Mouse (Mus musculus) bone marrow macrophage, adult 2 months (primary cell): ENCODE results near the gene Uck2.

Source experiments
- CTCF ChIP-seq: IDR thresholded peaks from 2 replicates; pipeline ENCODE4 v1.5.1; 2012; ENCODE audit warnings: low read depth, mild to moderate bottlenecking, low read length, moderate library complexity
- POLR2A ChIP-seq: IDR thresholded peaks from 2 replicates; pipeline ENCODE4 v1.6.1; 2012; ENCODE audit warnings: mild to moderate bottlenecking, low read depth, low read length, borderline replicate concordance

DNA sequence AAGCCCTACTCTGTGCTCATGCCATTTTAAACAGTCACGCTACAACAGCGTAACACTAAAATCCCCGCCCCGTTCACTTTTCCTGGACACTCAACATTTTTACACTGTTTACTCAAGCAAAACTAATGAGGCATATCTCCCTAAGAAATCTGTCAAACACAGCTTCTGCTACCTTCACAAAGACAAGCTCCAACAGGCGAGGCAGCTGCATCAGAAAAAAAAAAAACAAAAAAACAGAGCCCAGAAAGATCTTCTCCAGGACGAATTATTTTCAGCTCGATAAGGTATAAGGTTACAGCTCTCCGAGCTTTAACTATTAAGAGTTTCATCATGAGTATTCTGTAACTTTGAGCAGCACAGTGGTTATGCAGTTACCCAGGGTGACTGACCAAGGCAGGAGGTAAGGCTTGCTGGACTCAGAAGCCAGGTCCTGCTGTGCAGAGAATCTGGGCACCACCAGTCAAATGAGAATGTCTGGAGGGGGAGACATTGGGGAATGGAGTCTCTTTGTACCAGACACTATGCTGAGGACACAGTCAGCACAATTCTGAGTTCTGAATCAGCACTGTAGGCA is 79.9 kb downstream of the Uck2 start:
- TF ChIP-seq CTCF (no peak), POLR2A (no peak)
